Mouse (Mus musculus) hindbrain, postnatal 0 days (tissue): ENCODE measurements around the gene Sh3bp5. TPM values are rescaled to one million over a fixed set of nuclear protein-coding genes. Genes with fewer than 3 reads are reported as not detected.
A peak's percentile ranks its signal among the peaks of the same experiment; 100 is the strongest.

Experiments
- ATAC-seq: fragments of 200-750 bp; cut with Nextera tagmentation; 2 replicates; pipeline ENCODE4 v1.8.0; 2017; ENCODE audit warnings: mild to moderate bottlenecking, moderate TSS enrichment, moderate library complexity
- DNase-seq: peaks from one replicate; pipeline ENCODE4 v3.0.0-alpha.2; 2015; ENCODE audit warnings: low spot score
- H3K27ac ChIP-seq: fragments of 300-500 bp; sonication (generic); 2 replicates; pipeline ENCODE4 v1.5.1; 2014; ENCODE audit warnings: mild to moderate bottlenecking
- H3K27me3 ChIP-seq: fragments of 300-500 bp; sonication (generic); 2 replicates; pipeline ENCODE4 v1.6.1; 2014; ENCODE audit warnings: low read length, mixed read lengths; ENCODE audit not compliant: insufficient read depth
- H3K36me3 ChIP-seq: fragments of 300-500 bp; sonication (generic); 2 replicates; pipeline ENCODE4 v1.6.1; 2014; ENCODE audit warnings: low read length, mixed read lengths; ENCODE audit not compliant: insufficient read depth
- H3K4me1 ChIP-seq: fragments of 300-500 bp; sonication (generic); 2 replicates; pipeline ENCODE4 v1.6.1; 2014; ENCODE audit warnings: antibody characterized with exemption, low read length, mixed read lengths; ENCODE audit not compliant: insufficient read depth
- H3K4me2 ChIP-seq: fragments of 300-500 bp; sonication (generic); 2 replicates; pipeline ENCODE4 v1.6.1; 2014; ENCODE audit warnings: low read depth, mild to moderate bottlenecking, low read length, moderate library complexity, mixed read lengths
- H3K4me3 ChIP-seq: fragments of 300-500 bp; sonication (generic); 2 replicates; pipeline ENCODE4 v1.5.1; 2014; ENCODE audit warnings: low read length
- H3K9ac ChIP-seq: fragments of 300-500 bp; sonication (generic); replicated peaks from 2 replicates; pipeline ENCODE4 v1.6.1; 2014; ENCODE audit warnings: mild to moderate bottlenecking, low read length, moderate library complexity, mixed read lengths
- H3K9me3 ChIP-seq: fragments of 300-500 bp; sonication (generic); 2 replicates; pipeline ENCODE4 v1.6.1; 2016; ENCODE audit warnings: low read length, mixed read lengths
- CTCF ChIP-seq: IDR thresholded peaks from 2 replicates; pipeline ENCODE4 v1.5.1; 2016; ENCODE audit warnings: antibody characterized with exemption, control low read depth, low read depth
- WGBS: fragments of 180-500 bp; shearing (Covaris S2); extraction: QIAGEN DNeasy Blood & Tissue Kit; methylation state at CpG from one replicate; pipeline ENCODE4 v1.1.7; 2014; 5-methylcytosine and 5-hydroxymethylcytosine counted together
- polyA plus RNA-seq: library from polyadenylated mRNA; unstranded; fragments of >200 nt; fragmentation: Nextera tagmentation; extraction: Ambion mirVana; gene quantifications from 2 replicates; pipeline ENCODE4 v1.2.1, GENCODE M21; 2015
- total RNA-seq: library from RNA; depleted of rRNA; stranded (reverse); fragments of >200 nt; gene quantifications from 2 replicates; pipeline ENCODE4 v1.2.3, GENCODE M21; 2014

The Sh3bp5 gene
- total and polyA plus RNA-seq, 2 experiments from 2014 or later, result 41.6 to 149 TPM

GRCm38 (mm10) chr14:31428211-31429003, 7.5 kb downstream of the Sh3bp5 start:
- H3K27me3 ChIP-seq, result no peaks in the 10 kb centered on the region
- no peak for TF ChIP-seq CTCF
- DNase-seq, result no peak
- H3K4me1 ChIP-seq, result 0 out of 2 replicates have a peak, but pooled peaks cover 7% of the 10 kb centered on the region
- 53% methylated on average over 15 of the region's 15 CpGs for WGBS
- H3K4me2 ChIP-seq, result no peak overlapping the region
- H3K9ac ChIP-seq, result no peak overlapping the region
- no peak overlapping the region for H3K27ac ChIP-seq
- H3K9me3 ChIP-seq, result no peaks in the 10 kb centered on the region
- peak; percentile 43; the same call in 1 of the 2 replicates for ATAC-seq
- H3K4me3 ChIP-seq, result no peak overlapping the region
- no peaks in the 10 kb centered on the region for H3K36me3 ChIP-seq

DNA sequence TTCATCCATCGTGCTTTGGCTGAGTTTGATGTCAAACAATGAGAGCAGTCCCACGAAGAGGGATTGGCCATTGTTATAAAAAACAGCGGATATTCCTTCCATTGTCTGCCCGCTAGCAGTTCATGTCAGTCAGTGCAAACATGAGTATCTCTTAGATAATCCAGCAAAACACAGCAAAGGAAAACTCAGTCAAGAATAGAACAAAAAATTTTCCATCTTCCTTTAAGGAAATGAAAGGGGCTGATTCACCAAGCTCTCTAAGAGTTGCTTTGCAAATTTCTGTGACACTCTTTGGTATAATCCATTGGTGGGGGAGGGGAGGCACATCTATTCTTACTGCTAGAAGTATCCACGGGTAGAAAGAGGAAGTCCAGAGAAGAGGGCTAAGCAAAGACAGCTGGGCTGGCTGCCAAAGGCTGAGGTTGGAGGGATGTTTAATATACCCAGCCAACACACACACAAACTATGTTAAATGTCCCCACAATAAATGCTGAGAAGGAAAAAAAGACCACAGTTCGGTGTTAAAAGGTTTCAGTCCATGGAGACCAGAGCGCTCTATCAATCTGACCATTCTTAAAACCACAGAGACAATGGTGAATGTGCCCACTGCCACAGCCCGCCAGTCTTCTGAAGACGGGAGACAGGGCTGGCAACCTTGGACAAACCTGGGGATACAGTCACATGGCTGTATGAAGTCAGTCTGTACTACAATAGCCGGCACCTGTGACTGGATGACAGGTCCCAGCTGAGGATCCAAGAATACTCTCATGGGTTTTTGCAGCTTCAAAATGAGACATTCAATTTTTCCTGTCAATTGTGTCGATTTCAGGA, 12.7 kb downstream of the Sh3bp5 start:
- H3K36me3 ChIP-seq, result no peaks in the 10 kb centered on the region
- peak; percentile 66 for DNase-seq
- peak overlapping the region; percentile 41; the same call in 1 of the 2 replicates for H3K27ac ChIP-seq
- WGBS, result 47% methylated on average over 11 of the region's 11 CpGs
- TF ChIP-seq CTCF, result no peak
- H3K27me3 ChIP-seq, result no peaks in the 10 kb centered on the region
- H3K9ac ChIP-seq, result no peak overlapping the region
- H3K4me1 ChIP-seq, result peaks cover 16% of the 10 kb centered on the region; the same call in 1 of the 2 replicates
- no peak overlapping the region for H3K4me3 ChIP-seq
- no peaks in the 10 kb centered on the region for H3K9me3 ChIP-seq
- no peak for ATAC-seq
- no peak overlapping the region for H3K4me2 ChIP-seq

DNA sequence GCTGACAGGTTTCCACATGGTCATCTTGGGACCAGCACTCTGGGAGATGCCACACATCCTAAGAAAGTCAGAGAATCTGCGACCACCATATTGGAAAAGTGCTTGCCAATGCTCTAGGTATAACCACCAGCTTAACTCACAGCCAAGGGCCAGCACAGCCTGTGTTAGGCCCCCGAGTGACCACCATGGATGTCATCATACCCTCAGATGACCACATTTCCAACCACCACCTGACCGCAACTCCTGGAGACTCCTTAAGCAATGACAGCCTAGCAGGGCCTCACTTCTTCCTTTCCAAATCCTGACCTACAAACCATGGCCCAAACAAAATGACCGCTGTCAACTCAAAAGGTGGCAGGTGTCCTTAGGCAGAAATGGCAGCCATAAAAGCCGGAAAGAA, 13.5 kb downstream of the Sh3bp5 start:
- H3K4me1 ChIP-seq, result peaks cover 16% of the 10 kb centered on the region; the same call in 1 of the 2 replicates
- no peak overlapping the region for H3K4me3 ChIP-seq
- ATAC-seq (no peak), DNase-seq (no peak)
- H3K9me3 ChIP-seq, result no peaks in the 10 kb centered on the region
- H3K27me3 ChIP-seq, result no peaks in the 10 kb centered on the region
- 90% methylated on average over 5 of the region's 5 CpGs for WGBS
- no peaks in the 10 kb centered on the region for H3K36me3 ChIP-seq
- H3K9ac ChIP-seq, result no peak overlapping the region
- no peak overlapping the region for H3K27ac ChIP-seq
- TF ChIP-seq CTCF, result no peak
- H3K4me2 ChIP-seq, result no peak overlapping the region

- Histone ChIP-seq H3K9ac (no peak overlapping the region), H3K4me3 (no peak overlapping the region), H3K9me3 (no peaks in the 10 kb centered on the region), H3K36me3 (no peaks in the 10 kb centered on the region), H3K27me3 (no peaks in the 10 kb centered on the region), H3K4me1 (peaks cover 16% of the 10 kb centered on the region; the same call in 1 of the 2 replicates), H3K27ac (no peak overlapping the region), H3K4me2 (no peak overlapping the region)
- TF ChIP-seq CTCF, result no peak
- no peak for DNase-seq
- ATAC-seq, result no peak
- 78% methylated on average over 18 of the region's 18 CpGs for WGBS
Measured at GRCm38 (mm10) chr14:31421509-31422295, 14.2 kb downstream of the Sh3bp5 start.

DNA sequence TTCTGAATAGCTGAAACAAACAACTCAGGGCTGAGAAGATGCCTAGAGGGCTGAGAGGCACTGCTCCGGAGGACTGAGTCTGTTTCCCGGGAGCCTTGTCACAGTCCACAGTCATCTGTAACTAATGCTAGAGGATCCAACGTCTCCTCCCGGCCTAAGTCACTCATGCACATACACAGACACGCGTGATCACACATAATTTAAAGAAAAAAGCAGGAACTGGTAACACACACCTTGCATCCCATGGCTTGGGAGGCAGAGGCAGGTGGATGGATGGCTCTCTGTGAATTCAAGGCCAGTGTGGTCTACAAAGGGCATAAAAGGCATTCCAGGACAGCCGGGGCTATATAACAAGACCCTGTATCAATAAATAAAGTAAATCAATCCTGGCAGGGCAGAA, 14.9 kb downstream of the Sh3bp5 start:
- Histone ChIP-seq H3K9me3 (no peaks in the 10 kb centered on the region), H3K9ac (no peak overlapping the region), H3K27me3 (no peaks in the 10 kb centered on the region), H3K27ac (no peak overlapping the region), H3K36me3 (no peaks in the 10 kb centered on the region), H3K4me2 (no peak overlapping the region), H3K4me3 (no peak overlapping the region), H3K4me1 (peaks cover 16% of the 10 kb centered on the region; the same call in 1 of the 2 replicates)
- no peak for DNase-seq
- no peak for TF ChIP-seq CTCF
- no peak for ATAC-seq
- 34% methylated on average over 7 of the region's 7 CpGs for whole genome bisulfite sequencing

DNA sequence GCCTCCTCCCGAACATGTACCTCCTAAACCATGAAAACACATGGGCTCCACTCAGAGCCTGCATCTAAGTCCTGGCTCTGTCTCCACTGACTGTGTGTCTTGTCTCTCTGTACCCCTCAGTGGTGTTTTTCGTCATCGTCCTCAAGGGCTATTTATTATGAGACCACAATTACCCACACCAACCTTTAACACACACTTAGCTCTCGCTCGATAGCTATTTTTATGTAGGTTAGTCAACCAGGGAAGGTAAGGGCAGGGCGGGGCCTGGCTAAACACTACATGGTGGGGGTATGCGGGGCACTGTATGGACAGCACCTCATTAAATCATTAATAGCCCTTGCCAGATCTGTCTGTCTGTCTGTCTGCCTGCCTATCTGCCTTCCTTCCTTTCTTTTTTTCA, 15.3 kb downstream of the Sh3bp5 start:
- H3K9me3 ChIP-seq, result no peaks in the 10 kb centered on the region
- H3K27ac ChIP-seq, result no peak overlapping the region
- no peak overlapping the region for H3K9ac ChIP-seq
- TF ChIP-seq CTCF, result no peak
- no peak for ATAC-seq
- H3K4me1 ChIP-seq, result peaks cover 16% of the 10 kb centered on the region; the same call in 1 of the 2 replicates
- no peaks in the 10 kb centered on the region for H3K27me3 ChIP-seq
- H3K4me2 ChIP-seq, result no peak overlapping the region
- no peak overlapping the region for H3K4me3 ChIP-seq
- DNase-seq, result no peak
- no peaks in the 10 kb centered on the region for H3K36me3 ChIP-seq
- WGBS, result 87% methylated on average over 7 of the region's 7 CpGs
